Mouse (Mus musculus): Measurements from ENCODE around the gene Crebl2.
A peak's percentile ranks its signal among the peaks of the same experiment; 100 is the strongest.

Crebl2 gene

DNA sequence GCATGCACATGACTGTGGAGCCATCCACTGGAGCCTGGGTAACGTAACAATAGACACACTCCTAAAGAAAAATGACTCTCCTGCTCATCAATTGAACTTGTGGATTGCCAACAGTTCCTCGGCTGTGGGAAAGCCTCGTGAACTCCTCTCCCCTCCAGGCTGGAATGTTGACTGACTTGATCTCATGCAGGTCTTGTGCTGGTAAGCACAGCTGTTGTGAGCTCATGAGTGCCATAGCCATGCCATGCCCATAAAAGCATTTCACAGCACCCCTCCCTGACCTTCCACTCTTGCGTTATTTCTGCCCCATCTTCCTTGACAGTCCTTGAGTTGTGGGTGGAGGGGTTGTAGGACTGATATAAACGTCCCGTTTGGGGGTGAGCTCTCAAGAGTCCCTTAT, 9.5 kb upstream of the Crebl2 start:
- DNase-seq (ENCODE audit: low spot score in 2 of 2): no peak

DNA sequence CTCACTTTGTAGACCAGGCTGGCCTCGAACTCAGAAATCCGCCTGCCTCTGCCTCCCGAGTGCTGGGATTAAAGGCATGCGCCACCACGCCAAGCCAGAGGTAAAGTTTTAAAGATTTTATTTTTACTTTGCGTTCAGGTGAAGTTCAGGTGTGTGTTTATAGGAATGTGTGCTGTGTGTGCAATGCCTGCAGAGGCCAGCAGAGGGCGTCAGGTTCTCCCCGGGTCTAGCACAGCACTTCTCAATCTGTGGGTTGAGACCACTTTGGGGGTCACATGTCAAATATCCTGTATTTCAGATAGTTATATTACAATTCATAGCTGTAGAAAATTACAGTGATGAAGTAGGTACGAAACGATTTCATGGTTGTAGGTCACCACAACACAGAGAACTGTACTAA, 7.1 kb upstream of the Crebl2 start:
- DNase-seq (ENCODE audit: low spot score in 2 of 2): no peak

GRCm38 (mm10) chr6:134830776-134831175, 822 bp downstream of the Crebl2 start:
- no peak for DNase-seq (ENCODE audit: low spot score in 2 of 2)

DNA sequence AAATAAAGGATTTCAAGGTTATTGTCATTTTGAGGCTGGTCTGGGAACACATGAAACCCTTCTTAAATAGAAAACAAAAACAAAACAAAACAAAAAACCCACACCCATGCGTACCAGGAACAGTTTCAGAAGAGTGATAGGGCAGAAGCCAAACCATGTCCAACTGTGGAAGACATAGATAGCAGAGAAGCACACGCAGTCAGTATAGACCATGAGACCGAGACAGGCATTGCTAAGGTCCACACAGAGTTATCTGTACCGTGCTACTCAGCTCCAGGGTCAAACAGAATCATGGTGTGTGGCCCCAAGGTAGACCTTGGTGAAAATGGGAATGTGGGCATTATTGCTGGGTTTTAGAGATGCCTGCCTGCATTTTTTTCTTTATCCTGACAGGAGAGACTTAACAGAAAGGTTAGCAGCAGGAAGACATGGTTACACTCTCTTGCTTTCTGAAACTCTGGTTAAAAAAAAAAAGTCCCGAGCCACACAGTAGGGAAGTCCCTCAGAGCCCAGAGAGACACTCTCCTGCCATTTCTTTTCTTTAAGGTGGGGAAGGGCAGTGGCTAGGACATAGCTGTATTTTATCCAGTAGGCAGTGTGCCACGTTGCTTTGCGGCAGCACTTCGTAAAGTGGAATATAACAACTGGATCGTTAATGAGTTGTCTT, 4.8 kb downstream of the Crebl2 start:
- DNase-seq (ENCODE audit: low spot score in 2 of 2): no peak

DNA sequence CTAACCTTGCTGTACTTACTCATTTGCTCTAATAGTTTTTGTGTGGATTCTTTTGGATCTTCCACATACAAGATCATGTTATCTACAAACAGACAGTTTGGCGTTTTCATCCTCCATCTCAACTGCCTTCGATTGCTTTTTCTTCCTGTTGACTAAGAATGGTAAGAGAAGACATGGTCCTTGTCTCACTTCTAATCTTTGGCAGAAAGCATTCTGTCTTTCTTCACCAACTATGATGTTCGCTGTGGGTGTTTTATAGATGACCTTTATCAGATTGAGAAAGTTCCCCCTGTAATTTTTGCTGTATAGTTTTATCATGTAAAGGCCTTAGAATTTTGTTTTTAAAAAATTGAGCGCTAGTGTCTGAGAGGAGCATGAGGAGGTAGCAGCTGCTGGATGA, 8.2 kb downstream of the Crebl2 start:
- DNase-seq (ENCODE audit: low spot score in 2 of 2): no peak

GRCm38 (mm10) chr6:134840346-134840745, 10.4 kb downstream of the Crebl2 start:
- no peak for DNase-seq (ENCODE audit: low spot score in 2 of 2)

GRCm38 (mm10) chr6:134845726-134846125, 15.8 kb downstream of the Crebl2 start:
- no peak for DNase-seq (ENCODE audit: low spot score in 2 of 2)

- DNase-seq (ENCODE audit: low spot score in 2 of 2): no peak
These were observed 16.4 kb downstream of the Crebl2 start for GRCm38 (mm10) chr6:134846308-134846707.

- DNase-seq (ENCODE audit: low spot score in 2 of 2): no peak
These were observed 17.6 kb downstream of the Crebl2 start for GRCm38 (mm10) chr6:134847550-134847949.

DNA sequence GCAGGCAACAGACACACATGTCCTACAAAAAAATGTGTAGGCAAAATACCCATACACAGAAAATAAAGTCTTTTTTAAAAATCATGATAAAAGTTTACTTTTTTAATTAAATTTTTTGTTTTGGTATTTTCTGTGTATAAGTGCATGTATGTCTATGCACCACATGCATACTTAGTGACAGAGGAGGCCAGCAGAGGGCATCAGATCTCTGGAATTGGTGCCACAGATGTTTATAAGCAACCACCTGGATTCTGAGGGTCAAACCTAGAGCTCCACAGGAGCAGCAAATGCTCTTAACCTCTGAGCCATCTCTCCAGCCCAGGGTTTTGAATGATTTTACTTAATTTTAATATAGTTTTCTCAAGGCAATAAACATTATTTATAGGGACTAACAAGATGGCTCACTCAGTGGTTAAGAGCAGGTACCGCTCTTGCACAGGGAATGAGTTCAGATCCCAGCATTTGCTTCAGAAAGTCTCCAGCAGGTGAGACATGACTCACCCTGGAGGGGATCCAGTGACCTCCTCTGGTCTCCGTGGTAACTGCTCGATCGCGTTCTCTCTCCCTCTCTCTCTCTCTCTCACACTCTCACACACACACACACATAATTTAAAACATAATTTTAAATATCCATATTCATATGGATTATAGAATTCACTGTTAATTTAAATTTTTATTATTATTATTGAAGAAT, 18.4 kb downstream of the Crebl2 start:
- no peak for DNase-seq (ENCODE audit: low spot score in 2 of 2)

- no peak for DNase-seq (ENCODE audit: low spot score in 2 of 2)
These were observed 19.5 kb downstream of the Crebl2 start for GRCm38 (mm10) chr6:134849461-134849860.

GRCm38 (mm10) chr6:134849985-134850384, 20.0 kb downstream of the Crebl2 start:
- no peak for DNase-seq (ENCODE audit: low spot score in 2 of 2)

DNA sequence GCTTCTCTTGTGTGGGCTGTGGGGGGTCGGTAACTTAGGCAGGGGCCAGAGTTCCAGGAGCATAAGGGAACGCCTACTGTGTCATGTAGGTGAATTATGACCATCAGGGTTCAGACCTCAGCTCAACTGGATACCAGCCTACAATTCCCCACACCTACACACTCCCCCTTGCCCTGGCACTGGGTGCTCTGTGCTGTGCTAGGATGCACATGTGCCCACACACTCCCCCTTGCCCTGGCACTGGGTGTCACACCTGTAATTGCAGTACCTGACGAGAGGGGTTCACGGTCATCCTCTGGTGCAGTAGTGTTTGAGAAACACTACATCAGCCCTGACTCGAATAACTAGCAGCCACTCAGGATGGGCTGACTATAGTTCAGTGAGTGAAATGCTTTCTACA, 24.8 kb downstream of the Crebl2 start:
- DNase-seq (ENCODE audit: low spot score in 2 of 2): no peak

DNA sequence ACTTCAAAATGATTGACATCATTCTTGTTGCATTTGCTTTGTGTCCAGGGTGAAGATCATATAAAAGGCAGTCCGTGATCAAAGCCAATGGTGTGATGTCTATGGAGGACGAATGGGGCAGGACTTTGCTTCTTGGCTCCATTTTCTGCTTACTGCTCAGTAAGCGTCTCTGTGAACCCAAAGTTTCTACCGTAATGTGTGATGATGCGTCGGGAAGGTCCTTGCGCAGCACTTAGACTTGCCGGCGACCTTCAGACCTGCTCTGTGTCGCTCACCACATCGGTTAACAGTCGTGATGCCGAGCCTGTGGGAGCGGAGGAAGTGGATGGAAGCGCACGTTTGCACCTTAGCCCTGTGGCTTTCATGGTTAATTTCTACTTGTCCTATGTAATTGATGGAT, 26.0 kb downstream of the Crebl2 start:
- no peak for DNase-seq (ENCODE audit: low spot score in 2 of 2)

DNA sequence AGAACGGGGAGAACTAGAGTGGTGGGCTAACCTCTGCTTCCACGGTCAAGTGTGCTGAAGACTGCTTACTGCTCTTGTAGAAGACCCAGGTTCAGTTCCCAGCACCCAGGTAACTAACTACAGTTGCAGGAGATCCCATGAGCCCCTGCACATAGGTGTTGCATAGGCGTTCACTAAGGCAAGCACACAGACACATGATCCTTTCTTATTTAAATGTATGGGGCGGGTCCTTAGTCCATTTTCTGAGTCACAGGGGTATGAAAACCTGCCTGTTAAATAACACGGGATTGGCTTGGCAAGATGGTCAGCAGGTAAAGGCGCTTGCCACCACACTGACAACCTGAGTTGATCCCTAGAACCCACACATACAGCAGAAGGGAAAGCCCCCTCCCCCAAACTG, 29.1 kb downstream of the Crebl2 start:
- DNase-seq (ENCODE audit: low spot score in 2 of 2): no peak

- DNase-seq (ENCODE audit: low spot score in 2 of 2): no peak
These were observed 30.3 kb downstream of the Crebl2 start for GRCm38 (mm10) chr6:134860275-134860674.

GRCm38 (mm10) chr6:134861386-134861785, 31.4 kb downstream of the Crebl2 start:
- DNase-seq (ENCODE audit: low spot score in 2 of 2): no peak

GRCm38 (mm10) chr6:134862671-134863104, 32.7 kb downstream of the Crebl2 start:
- peak in 1 of 2 experiments; percentile 30 for DNase-seq (ENCODE audit: low spot score in 2 of 2)

DNA sequence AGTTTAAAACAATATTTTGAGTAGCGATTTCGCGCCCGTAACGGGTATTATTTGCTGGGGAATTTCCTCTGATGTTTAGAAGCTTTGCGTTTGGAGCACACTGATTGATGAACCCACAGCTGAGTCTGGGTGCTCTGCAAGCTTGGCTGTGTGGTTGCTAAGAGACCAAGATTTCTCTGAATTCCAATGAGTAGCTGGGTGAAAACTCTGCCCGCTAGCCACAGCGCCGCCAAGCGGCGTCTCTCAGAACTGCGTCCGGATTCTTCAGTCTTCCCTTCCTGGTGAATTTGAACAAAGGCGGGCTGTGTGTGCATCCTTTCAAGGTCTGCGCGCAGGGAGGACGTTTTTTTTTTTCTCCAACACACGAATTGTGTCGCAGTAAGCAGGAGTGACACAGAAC, 33.2 kb downstream of the Crebl2 start:
- peak; percentile 99 to 100 for DNase-seq (ENCODE audit: low spot score in 2 of 2)

- no peak for DNase-seq (ENCODE audit: low spot score in 2 of 2)
These were observed 36.2 kb downstream of the Crebl2 start for GRCm38 (mm10) chr6:134866113-134866512.

- no peak for DNase-seq (ENCODE audit: low spot score in 2 of 2)
These were observed 37.4 kb downstream of the Crebl2 start for GRCm38 (mm10) chr6:134867325-134867724.

DNA sequence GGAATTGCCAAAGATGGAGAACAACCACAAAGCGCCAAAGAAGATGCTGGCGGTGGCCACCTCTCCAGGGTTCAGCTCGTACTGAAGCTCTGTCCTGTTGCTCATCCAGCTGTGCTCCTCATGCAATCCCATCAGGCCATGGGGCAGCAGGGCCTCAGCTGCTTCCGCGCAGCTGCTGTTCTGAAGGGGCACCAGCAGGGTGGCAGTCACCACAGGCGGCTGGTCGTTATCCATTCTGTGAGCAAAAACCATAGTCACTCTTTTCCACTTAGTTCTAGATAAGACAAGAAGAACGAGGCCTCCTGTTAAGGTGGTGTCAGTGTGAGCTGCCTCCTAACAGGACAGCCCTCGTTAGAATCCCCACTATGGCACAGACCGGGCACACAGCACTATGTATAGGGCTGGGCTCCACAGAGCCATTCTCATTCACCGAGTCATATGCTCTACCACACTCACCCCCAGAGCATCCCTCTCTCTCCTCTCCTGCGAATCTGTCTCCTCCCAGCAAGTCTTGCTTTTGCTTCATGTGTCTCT, 40.3 kb downstream of the Crebl2 start:
- no peak for DNase-seq (ENCODE audit: low spot score in 2 of 2)

DNA sequence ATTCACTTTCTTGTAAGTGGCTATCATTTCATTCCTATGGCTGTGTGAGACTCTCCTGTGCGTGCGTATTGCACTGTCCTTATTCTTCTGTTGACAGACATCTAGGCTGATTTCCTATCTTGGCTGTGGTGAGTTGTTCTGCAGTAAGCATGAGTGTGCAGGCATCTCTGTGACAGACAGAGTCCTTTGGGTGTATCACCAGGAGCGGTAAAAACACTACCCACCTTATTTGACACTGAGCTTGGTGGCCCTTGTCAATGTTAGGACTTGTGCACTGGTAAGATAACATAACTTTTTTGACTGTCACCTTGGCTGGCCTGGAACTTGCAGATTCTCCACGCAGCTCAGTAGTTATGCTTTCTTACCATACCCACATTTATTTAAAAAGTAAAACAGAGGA, 40.9 kb downstream of the Crebl2 start:
- no peak for DNase-seq (ENCODE audit: low spot score in 2 of 2)
